Mouse (Mus musculus) small intestine, adult 2 months (tissue): ENCODE data around the gene Apoa5.

Experiments used
- CTCF ChIP-seq: fragments of 200-500 bp; IDR thresholded peaks from 2 replicates; pipeline ENCODE4 v1.5.1; 2012; ENCODE audit warnings: low read depth, mild to moderate bottlenecking, control low read depth, inconsistent platforms, low read length, moderate library complexity, mixed read lengths; ENCODE audit not compliant: insufficient replicate concordance, insufficient read length; ENCODE audit errors: extremely low read depth
- POLR2A ChIP-seq: fragments of 200-500 bp; IDR thresholded peaks from 2 replicates; pipeline ENCODE4 v1.6.1; 2012; ENCODE audit warnings: low read depth, mild to moderate bottlenecking, control low read depth, inconsistent platforms, low read length, moderate library complexity

- TF ChIP-seq CTCF (no peak), POLR2A (no peak)
These were observed 32.8 kb upstream of the Apoa5 start for GRCm38 (mm10) chr9:46235649-46236048.
